Mouse (Mus musculus): ENCODE measurements around the gene Fgf13. TPM values are rescaled to one million over a fixed set of nuclear protein-coding genes. Genes with fewer than 3 reads are reported as not detected.

The Fgf13 gene
- polyA plus RNA-seq, 1 experiment from 2014 or later: 2.5 TPM

DNA sequence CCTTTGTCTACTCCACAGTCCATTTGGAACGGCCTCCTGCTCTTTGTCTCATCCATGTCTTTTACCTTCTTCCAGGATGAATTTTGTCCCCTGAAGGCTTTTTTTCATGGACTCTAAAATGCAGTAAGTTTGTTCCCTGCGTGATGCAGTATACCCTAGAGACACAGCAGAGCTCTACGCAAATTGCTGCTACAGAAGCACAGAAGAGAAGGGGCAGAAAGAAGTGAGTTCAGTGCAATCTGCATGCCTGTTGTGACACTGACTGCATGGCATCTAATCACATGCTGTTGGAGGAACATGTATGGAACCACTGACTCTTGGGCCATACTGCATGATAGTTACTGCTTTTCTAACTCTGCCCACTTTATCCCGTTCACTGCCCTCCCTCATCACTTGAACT, 388.2 kb downstream of the Fgf13 start:
- Histone ChIP-seq H3K4me3 (replicated peaks) (no peak overlapping the region), H3K27me3 (no peaks in the 10 kb centered on the region), H3K4me1 (replicated peaks) (no peaks in the 10 kb centered on the region), H3K36me3 (no peaks in the 10 kb centered on the region), H3K27ac (no peak overlapping the region), H3K9me3 (replicated peaks) (no peaks in the 10 kb centered on the region), H3K4me2 (no peak overlapping the region), H3K9ac (no peak overlapping the region)
- WGBS (ENCODE audit: insufficient replicate concordance): 59% methylated on average over 4 of the region's 4 CpGs
- DNase-seq: no peak
- no peak for ATAC-seq (ENCODE audit: low read depth)

DNA sequence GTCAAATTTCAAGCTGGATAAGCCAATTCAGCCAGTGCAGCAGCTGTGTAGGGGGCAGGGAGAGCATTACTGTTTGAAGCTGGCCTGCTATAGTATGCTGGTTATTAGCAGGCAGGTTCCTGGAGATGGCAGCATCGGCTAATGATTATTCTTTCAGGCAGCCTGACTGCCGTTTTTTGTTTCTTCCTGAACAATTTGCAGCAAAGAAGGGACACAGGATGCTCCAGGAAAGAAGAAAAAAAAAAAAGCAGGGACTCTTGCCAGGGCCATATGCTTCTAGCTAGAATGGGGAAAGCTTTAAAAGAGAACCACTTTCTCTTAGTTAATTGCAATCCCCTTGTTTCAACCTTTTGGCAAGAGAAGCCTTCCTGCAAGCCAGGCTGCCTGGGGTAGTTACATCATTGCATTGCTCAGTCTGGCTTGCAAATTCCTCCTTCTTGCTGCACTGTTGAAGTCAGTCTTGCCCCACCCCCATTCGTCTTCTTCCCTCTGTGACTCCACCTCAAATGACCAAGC, 388.7 kb downstream of the Fgf13 start:
- WGBS (ENCODE audit: insufficient replicate concordance): 33% methylated on average over 3 of the region's 3 CpGs
- Histone ChIP-seq H3K4me2 (no peak overlapping the region), H3K27me3 (no peaks in the 10 kb centered on the region), H3K36me3 (no peaks in the 10 kb centered on the region), H3K4me1 (replicated peaks) (no peaks in the 10 kb centered on the region), H3K4me3 (replicated peaks) (no peak overlapping the region), H3K27ac (no peak overlapping the region), H3K9me3 (replicated peaks) (no peaks in the 10 kb centered on the region), H3K9ac (no peak overlapping the region)
- ATAC-seq (ENCODE audit: low read depth): no peak
- DNase-seq: no peak

DNA sequence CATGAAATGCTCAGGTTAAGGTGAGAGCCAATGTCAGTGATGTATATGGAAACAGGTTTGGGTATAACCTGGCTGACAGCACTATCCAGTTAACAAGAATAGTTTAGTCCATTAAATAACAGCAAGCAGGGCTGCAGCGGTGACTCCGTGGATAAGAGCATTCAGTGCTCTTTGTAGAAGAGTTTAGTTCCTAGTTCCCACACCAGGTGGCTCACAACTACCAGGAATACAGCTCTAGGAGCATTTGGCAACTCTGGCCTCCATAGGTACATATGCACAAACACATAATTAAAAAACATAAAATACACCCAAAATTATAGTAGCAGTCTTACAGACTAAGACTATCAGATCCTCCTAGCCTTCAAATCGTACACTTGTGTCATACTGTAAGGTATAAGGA, 390.2 kb downstream of the Fgf13 start:
- H3K4me3 ChIP-seq (replicated peaks): no peak overlapping the region
- no peaks in the 10 kb centered on the region for H3K36me3 ChIP-seq
- 54% methylated on average over 3 of the region's 3 CpGs for WGBS (ENCODE audit: insufficient replicate concordance)
- no peak overlapping the region for H3K4me2 ChIP-seq
- H3K9me3 ChIP-seq (replicated peaks): no peaks in the 10 kb centered on the region
- no peak for ATAC-seq (ENCODE audit: low read depth)
- no peaks in the 10 kb centered on the region for H3K27me3 ChIP-seq
- H3K9ac ChIP-seq: no peak overlapping the region
- H3K27ac ChIP-seq: no peak overlapping the region
- no peak for DNase-seq
- no peaks in the 10 kb centered on the region for H3K4me1 ChIP-seq (replicated peaks)

DNA sequence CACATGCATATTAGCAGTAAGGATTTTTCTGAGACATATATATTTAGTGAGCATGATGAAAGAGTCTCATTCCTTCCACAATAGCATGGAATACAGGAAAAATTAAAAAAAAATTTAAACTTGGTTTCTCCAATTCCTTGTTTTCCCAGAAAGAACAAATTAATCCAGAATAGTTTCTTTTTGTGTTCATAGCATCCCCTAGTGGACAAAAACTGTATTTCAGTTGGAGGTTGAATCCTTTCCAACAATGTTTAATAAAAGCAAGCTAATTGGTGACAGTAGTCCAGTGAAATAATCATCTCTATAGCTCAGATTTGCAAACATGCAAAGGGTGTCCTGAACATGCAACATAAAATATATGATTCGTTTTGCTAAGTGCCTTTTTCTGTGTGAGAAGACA, 395.7 kb downstream of the Fgf13 start:
- Histone ChIP-seq H3K9ac (no peak overlapping the region), H3K27me3 (no peaks in the 10 kb centered on the region), H3K36me3 (no peaks in the 10 kb centered on the region), H3K9me3 (replicated peaks) (no peaks in the 10 kb centered on the region), H3K4me2 (no peak overlapping the region), H3K4me1 (replicated peaks) (no peaks in the 10 kb centered on the region), H3K27ac (no peak overlapping the region), H3K4me3 (replicated peaks) (no peak overlapping the region)
- WGBS (ENCODE audit: insufficient replicate concordance): 0% methylated on average over 1 of the region's 1 CpGs
- DNase-seq (no peak), ATAC-seq (ENCODE audit: low read depth) (no peak)

DNA sequence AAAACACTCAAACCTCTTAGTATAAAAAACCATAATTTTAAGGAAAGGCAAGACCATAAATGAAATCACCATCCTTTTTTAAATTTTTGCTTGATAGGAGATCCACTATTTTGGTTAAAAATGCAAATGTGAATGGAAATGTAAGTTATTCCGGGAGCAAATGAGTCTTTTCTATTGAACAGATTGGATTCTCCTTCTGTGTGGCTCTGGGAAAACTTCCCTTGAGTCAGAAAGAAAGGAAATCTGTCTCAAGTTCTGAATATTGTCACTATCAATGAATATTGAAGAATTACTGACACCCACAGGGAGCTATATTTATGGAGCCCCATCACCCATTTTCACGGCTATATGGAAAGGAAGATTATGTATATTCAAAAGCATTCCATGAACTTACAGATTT, 401.1 kb downstream of the Fgf13 start:
- WGBS (ENCODE audit: insufficient replicate concordance): 64% methylated on average over 2 of the region's 2 CpGs
- Histone ChIP-seq H3K9ac (no peak overlapping the region), H3K9me3 (replicated peaks) (no peaks in the 10 kb centered on the region), H3K27me3 (no peaks in the 10 kb centered on the region), H3K27ac (no peak overlapping the region), H3K4me1 (replicated peaks) (no peaks in the 10 kb centered on the region), H3K4me2 (no peak overlapping the region), H3K4me3 (replicated peaks) (no peak overlapping the region), H3K36me3 (no peaks in the 10 kb centered on the region)
- ATAC-seq (ENCODE audit: low read depth): no peak
- DNase-seq: no peak

DNA sequence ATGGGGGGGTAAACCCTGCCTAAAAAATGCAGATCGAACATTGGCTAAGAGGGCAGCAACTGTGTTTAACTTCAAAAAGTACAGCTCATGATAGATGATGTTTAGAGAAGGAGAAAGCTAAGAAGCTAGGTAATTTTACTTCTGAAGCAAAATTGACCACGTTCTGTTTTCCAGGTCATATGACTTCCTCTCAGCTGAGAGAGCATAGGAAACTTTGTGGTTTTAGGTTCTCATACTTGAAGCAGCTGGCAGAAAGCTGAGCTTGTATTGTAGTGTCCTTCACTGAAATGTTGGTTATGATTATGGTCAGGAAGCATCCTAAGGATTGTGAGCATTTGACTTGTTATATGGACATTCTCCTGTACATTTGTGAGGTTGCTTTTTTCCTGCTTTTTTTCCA, 425.9 kb downstream of the Fgf13 start:
- Histone ChIP-seq H3K4me3 (replicated peaks) (no peak overlapping the region), H3K27me3 (no peaks in the 10 kb centered on the region), H3K36me3 (no peaks in the 10 kb centered on the region), H3K27ac (no peak overlapping the region), H3K4me1 (replicated peaks) (no peaks in the 10 kb centered on the region), H3K9me3 (replicated peaks) (no peaks in the 10 kb centered on the region), H3K9ac (no peak overlapping the region), H3K4me2 (no peak overlapping the region)
- ATAC-seq (ENCODE audit: low read depth) (no peak), DNase-seq (no peak)
- WGBS (ENCODE audit: insufficient replicate concordance): 37% methylated on average over 2 of the region's 2 CpGs

DNA sequence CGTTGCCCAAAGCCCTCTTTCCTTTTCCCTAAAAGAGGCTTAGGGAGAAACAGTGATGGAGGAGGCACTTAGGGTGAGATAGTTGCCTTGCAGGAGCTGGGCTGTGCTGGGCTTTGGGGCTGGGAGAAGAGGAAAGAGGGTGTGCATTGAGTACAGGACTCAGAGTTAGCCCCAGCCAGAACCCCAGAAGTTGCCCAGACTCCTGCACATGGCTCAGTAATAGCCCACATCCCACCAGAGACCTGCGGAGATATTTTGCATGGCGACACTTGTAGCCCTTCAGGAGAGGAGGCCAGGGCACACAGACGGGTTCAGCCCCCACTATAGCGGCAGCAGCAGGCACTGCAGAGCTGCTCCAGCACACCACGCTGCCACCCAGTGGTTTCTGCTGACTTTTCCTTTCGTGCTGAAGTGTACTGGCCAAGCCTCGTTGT, 432.9 kb downstream of the Fgf13 start:
- ATAC-seq (ENCODE audit: low read depth): peak; percentile 61
- Histone ChIP-seq H3K36me3 (no peaks in the 10 kb centered on the region), H3K27me3 (peaks cover 20% of the 10 kb centered on the region), H3K4me3 (replicated peaks) (peak overlapping the region; percentile 58), H3K9me3 (replicated peaks) (no peaks in the 10 kb centered on the region), H3K4me2 (peak overlapping the region; percentile 67), H3K27ac (no peak overlapping the region), H3K4me1 (replicated peaks) (no peaks in the 10 kb centered on the region), H3K9ac (no peak overlapping the region)
- 14% methylated on average over 8 of the region's 8 CpGs for WGBS (ENCODE audit: insufficient replicate concordance)
- DNase-seq: peak; percentile 18

DNA sequence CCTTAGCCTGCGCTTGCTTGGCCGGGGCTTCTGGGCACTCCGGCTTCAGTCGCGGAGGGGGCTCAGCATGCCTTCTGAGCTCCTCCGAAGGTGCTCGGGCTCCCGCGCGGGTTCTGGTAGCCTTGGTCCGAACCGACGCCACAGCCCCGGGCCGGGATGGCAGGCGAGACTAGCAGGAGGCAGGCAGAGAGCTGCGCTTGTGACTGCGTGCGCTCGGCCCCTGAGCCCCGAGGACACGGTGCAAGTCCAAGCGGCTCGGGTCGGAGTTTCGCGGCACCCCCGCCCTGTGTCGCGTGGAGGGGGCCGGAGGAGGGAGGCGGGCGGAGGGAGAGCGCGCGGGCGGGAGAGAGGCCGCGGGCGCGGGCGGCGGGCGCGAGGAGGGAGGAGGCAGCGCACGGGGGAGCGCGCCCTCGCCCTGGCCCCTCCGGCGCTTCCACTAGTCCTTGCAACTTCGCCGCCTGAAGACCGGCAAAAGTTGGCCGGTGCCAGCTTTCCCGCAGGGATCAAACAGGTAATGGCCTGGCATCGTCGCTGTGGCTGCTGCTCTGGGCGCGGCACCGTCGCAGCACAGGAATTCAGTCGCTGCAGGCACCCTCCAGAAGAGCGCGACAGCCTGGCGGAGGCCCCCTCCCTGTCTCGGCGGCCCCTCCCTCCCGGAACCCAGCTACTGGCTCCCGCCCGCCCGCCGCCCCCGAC, 433.6 kb downstream of the Fgf13 start:
- H3K36me3 ChIP-seq: no peaks in the 10 kb centered on the region
- H3K9ac ChIP-seq: peak overlapping the region; percentile 54; the same call in 1 of the 2 replicates
- WGBS (ENCODE audit: insufficient replicate concordance): 13% methylated on average over 38 of the region's 75 CpGs
- no peak overlapping the region for H3K27ac ChIP-seq
- peak; percentile 82 for ATAC-seq (ENCODE audit: low read depth)
- H3K27me3 ChIP-seq: peaks cover 20% of the 10 kb centered on the region
- no peaks in the 10 kb centered on the region for H3K9me3 ChIP-seq (replicated peaks)
- no peaks in the 10 kb centered on the region for H3K4me1 ChIP-seq (replicated peaks)
- peak overlapping the region; percentile 67 for H3K4me2 ChIP-seq
- H3K4me3 ChIP-seq (replicated peaks): peak overlapping the region; percentile 58
- peak; percentile 8 for DNase-seq

DNA sequence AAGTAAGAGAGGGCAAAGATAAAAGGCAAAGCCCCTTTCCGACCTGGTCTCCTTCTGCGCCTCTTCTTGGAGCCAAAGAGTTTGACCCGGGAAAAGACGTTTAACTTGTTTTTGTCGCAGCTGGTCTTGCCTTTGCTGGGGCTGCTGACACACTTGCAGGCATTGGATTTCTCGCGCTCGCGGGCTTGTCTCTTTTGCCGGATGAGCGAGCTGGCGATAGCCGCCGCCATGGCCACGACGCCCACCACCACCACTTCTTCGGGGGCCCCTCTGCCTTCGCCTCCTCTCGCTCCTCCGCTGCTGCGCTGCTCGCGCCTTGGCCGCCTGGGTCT, 434.1 kb downstream of the Fgf13 start:
- H3K4me1 ChIP-seq (replicated peaks): no peaks in the 10 kb centered on the region
- no peaks in the 10 kb centered on the region for H3K9me3 ChIP-seq (replicated peaks)
- no peak overlapping the region for H3K27ac ChIP-seq
- 12% methylated on average over 16 of the region's 24 CpGs for WGBS (ENCODE audit: insufficient replicate concordance)
- peaks cover 20% of the 10 kb centered on the region for H3K27me3 ChIP-seq
- peak overlapping the region; percentile 58 for H3K4me3 ChIP-seq (replicated peaks)
- DNase-seq (peak; percentile 0), ATAC-seq (ENCODE audit: low read depth) (no peak)
- peak overlapping the region; percentile 67 for H3K4me2 ChIP-seq
- H3K36me3 ChIP-seq: no peaks in the 10 kb centered on the region
- peak overlapping the region; percentile 54; the same call in 1 of the 2 replicates for H3K9ac ChIP-seq

DNA sequence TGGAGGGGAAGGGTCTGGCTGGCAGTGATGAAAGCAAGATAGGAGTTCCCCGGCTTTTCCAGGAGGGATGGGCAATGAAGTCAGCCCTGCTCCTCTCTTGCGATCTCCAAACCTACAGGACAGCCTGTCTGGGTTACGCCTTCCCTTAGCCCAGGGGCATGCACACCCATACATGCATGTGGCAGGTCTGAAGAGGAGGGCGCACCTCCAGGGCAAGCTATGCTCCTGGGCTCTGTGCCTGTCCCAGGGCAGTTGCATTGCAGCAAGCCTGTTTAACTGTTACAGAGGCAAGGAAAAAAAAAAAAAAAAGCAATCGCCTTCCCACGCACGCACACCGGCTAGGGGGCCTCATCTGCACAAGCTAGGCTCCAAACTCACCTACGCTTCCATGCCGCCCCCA, 434.5 kb downstream of the Fgf13 start:
- ATAC-seq (ENCODE audit: low read depth) (no peak), DNase-seq (peak; percentile 3)
- Histone ChIP-seq H3K4me1 (replicated peaks) (no peaks in the 10 kb centered on the region), H3K27me3 (peaks cover 20% of the 10 kb centered on the region), H3K4me3 (replicated peaks) (peak overlapping the region; percentile 58), H3K4me2 (peak overlapping the region; percentile 67), H3K9ac (no peak overlapping the region), H3K27ac (no peak overlapping the region), H3K36me3 (no peaks in the 10 kb centered on the region), H3K9me3 (replicated peaks) (no peaks in the 10 kb centered on the region)
- 23% methylated on average over 10 of the region's 10 CpGs for WGBS (ENCODE audit: insufficient replicate concordance)

DNA sequence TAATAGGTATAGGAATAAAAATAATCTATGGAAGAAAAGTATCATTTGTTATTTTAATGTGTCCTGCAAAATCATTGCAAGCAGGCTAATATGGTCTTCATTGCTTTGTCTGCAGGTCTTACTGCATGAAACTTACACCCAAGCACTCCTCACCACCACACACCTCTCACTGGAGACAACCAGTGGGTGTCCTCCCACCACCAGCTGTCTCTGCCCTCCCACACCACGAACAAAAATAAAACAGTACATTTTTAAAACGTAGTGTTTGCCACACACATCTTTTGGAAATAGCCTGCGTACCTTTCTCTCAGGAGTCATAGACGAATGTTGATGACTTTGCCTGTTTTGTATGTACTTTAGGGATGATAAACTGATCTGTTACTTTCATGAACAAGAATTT, 441.2 kb downstream of the Fgf13 start:
- 51% methylated on average over 4 of the region's 4 CpGs for WGBS (ENCODE audit: insufficient replicate concordance)
- Histone ChIP-seq H3K4me3 (replicated peaks) (no peak overlapping the region), H3K4me2 (no peak overlapping the region), H3K9me3 (replicated peaks) (no peaks in the 10 kb centered on the region), H3K9ac (no peak overlapping the region), H3K36me3 (no peaks in the 10 kb centered on the region), H3K4me1 (replicated peaks) (no peaks in the 10 kb centered on the region), H3K27me3 (no peaks in the 10 kb centered on the region), H3K27ac (no peak overlapping the region)
- ATAC-seq (ENCODE audit: low read depth): no peak
- no peak for DNase-seq

DNA sequence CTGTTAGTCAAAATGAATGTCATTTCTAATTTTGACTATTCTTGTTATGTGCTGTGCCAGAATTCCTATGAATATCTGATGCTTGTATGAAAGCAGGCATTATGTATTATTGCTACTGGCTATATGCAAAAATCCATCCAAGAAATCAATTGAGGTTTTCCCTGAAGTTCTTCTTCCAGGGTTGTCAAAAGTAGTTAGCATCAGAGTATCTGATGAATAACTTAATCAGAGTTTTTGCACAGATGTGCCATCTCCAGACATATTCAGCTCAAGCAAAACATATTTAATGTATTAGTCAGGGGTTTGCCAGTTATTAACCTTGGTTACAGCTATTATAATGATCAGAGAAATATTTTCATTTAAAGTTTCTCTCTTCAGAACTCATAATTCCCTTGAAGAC, 454.7 kb downstream of the Fgf13 start:
- H3K9ac ChIP-seq: no peak overlapping the region
- no peak overlapping the region for H3K4me2 ChIP-seq
- no peaks in the 10 kb centered on the region for H3K9me3 ChIP-seq (replicated peaks)
- H3K4me3 ChIP-seq (replicated peaks): no peak overlapping the region
- no peaks in the 10 kb centered on the region for H3K27me3 ChIP-seq
- no peaks in the 10 kb centered on the region for H3K36me3 ChIP-seq
- ATAC-seq (ENCODE audit: low read depth): no peak
- no peak for DNase-seq
- no peak overlapping the region for H3K27ac ChIP-seq
- H3K4me1 ChIP-seq (replicated peaks): no peaks in the 10 kb centered on the region
